Mouse (Mus musculus) spleen, adult 2 months (tissue): Measurements from ENCODE around the gene Hist1h3g.

ENCODE experiments used
- CTCF ChIP-seq: fragments of 200-500 bp; IDR thresholded peaks from 2 replicates; pipeline ENCODE4 v1.5.1; 2011; ENCODE audit warnings: mild to moderate bottlenecking, inconsistent platforms; ENCODE audit not compliant: insufficient read depth, insufficient read length, insufficient replicate concordance; ENCODE audit errors: extremely low read depth
- POLR2A ChIP-seq: fragments of 200-500 bp; IDR thresholded peaks from 2 replicates; pipeline ENCODE4 v1.6.1; 2011; ENCODE audit warnings: low read depth, low read length, inconsistent platforms

GRCm38 (mm10) chr13:23577835-23578234, 42.6 kb downstream of the Hist1h3g start:
- TF ChIP-seq CTCF (no peak), POLR2A (no peak)
